Mouse (Mus musculus) embryonic fibroblast, embryonic 13.5 days (primary cell): ENCODE data around the gene Efna2.
"Not testable (repeated sequence)": the region's sequence is repeated elsewhere in the genome, so short reads cannot be mapped to it uniquely, and the experiment has no call there.

Experiments
- CTCF ChIP-seq: IDR thresholded peaks from 2 replicates; pipeline ENCODE4 v1.5.1; 2011; ENCODE audit warnings: mild to moderate bottlenecking, control low read depth, low read length, moderate library complexity, borderline replicate concordance; ENCODE audit not compliant: insufficient read depth
- POLR2A ChIP-seq: IDR thresholded peaks from 2 replicates; pipeline ENCODE4 v1.6.1; 2011; ENCODE audit warnings: low read depth, mild to moderate bottlenecking, control low read depth, low read length, moderate library complexity

GRCm38 (mm10) chr10:80211547-80212103, 32.3 kb downstream of the Efna2 start:
- not testable (repeated sequence) for TF ChIP-seq CTCF, POLR2A
